Comparison of ENCODE assay signal across 10 mouse cellular contexts in genomic region chr10:9872143-9872542, GRCm38 (mm10). TPM values are rescaled to one million over a fixed set of nuclear protein-coding genes. Genes with fewer than 3 reads are reported as not detected.
DNase-seq lines count a peak whose midpoint lies in the region; ATAC-seq and TF ChIP-seq lines count a peak whose summit lies in the region.
"Had no signal": no experiment of that assay in that cellular context is flagged by ENCODE, and none has a peak within 500 bp of the region (broad histone marks: within the 10 kb centered on the region; RNA-seq: fewer than 3 reads in every experiment).

No protein-coding gene starts in this region.

- ATAC-seq in heart, postnatal 0 days (ENCODE audit: insufficient read depth, low read depth), result no peak
- ATAC-seq in midbrain, embryonic 11.5 days (ENCODE audit: low FRiP score), result 0 out of 2 replicates have a peak, but pooled peaks have one; percentile 14
- ATAC-seq in monocyte, adult 5-6 weeks (replicated peaks; ENCODE audit: insufficient number of reproducible peaks, low FRiP score, low TSS enrichment, poor library complexity, severe bottlenecking), result no peak

- H3K36me3 ChIP-seq in heart, postnatal 0 days (replicated peaks; ENCODE audit: control insufficient read depth, insufficient read depth, low read length), result no peaks in the 10 kb centered on the region
- no peaks in the 10 kb centered on the region for H3K36me3 ChIP-seq in midbrain, embryonic 11.5 days (ENCODE audit: control insufficient read depth, insufficient read depth, low read length)
- H3K36me3 ChIP-seq in midbrain, embryonic 10.5 days, result no peaks in the 10 kb centered on the region
- H3K36me3 ChIP-seq: heart, embryonic 15.5 days; liver, embryonic 15.5 days had no signal

- WGBS in heart, postnatal 0 days, result 84% methylated on average over 2 of the region's 2 CpGs
- WGBS in midbrain, embryonic 11.5 days, result 68% methylated on average over 1 of the region's 2 CpGs
- WGBS in midbrain, embryonic 10.5 days, result 73% methylated on average over 2 of the region's 2 CpGs

- no peak overlapping the region for H3K4me3 ChIP-seq in heart, postnatal 0 days (ENCODE audit: low read depth, low read length)
- H3K4me3 ChIP-seq in midbrain, embryonic 11.5 days (ENCODE audit: low read depth, low read length), result no peak overlapping the region
- H3K4me3 ChIP-seq in midbrain, embryonic 10.5 days, result no peak overlapping the region
- H3K4me3 ChIP-seq: heart, embryonic 15.5 days; liver, embryonic 15.5 days had no signal

- H3K4me2 ChIP-seq in heart, postnatal 0 days (ENCODE audit: low read depth, low read length), result no peak overlapping the region
- no peak overlapping the region for H3K4me2 ChIP-seq in midbrain, embryonic 11.5 days
- H3K4me2 ChIP-seq: heart, embryonic 15.5 days; liver, embryonic 15.5 days had no signal

- no peak overlapping the region for H3K9ac ChIP-seq in heart, postnatal 0 days (replicated peaks; ENCODE audit: low read depth, low read length)
- H3K9ac ChIP-seq in midbrain, embryonic 11.5 days (ENCODE audit: low read length), result no peak overlapping the region
- H3K9ac ChIP-seq: heart, embryonic 15.5 days; liver, embryonic 15.5 days had no signal

- H3K27me3 ChIP-seq in heart, postnatal 0 days (ENCODE audit: control insufficient read depth, insufficient read depth, low read length), result no peaks in the 10 kb centered on the region
- no peaks in the 10 kb centered on the region for H3K27me3 ChIP-seq in midbrain, embryonic 11.5 days (ENCODE audit: control insufficient read depth, insufficient read depth, low read length)
- H3K27me3 ChIP-seq in midbrain, embryonic 10.5 days (ENCODE audit: low read depth, poor library complexity, severe bottlenecking), result no peaks in the 10 kb centered on the region
- H3K27me3 ChIP-seq: heart, embryonic 15.5 days; liver, embryonic 15.5 days had no signal

- H3K27ac ChIP-seq in heart, postnatal 0 days (ENCODE audit: low read depth), result no peak overlapping the region
- no peak overlapping the region for H3K27ac ChIP-seq in midbrain, embryonic 11.5 days (ENCODE audit: low read depth, low read length)
- no peak overlapping the region for H3K27ac ChIP-seq in midbrain, embryonic 10.5 days (replicated peaks)
- H3K27ac ChIP-seq: heart, embryonic 15.5 days; liver, embryonic 15.5 days had no signal

- no peaks in the 10 kb centered on the region for H3K9me3 ChIP-seq in heart, postnatal 0 days (replicated peaks; ENCODE audit: control insufficient read depth, low read length)
- no peaks in the 10 kb centered on the region for H3K9me3 ChIP-seq in midbrain, embryonic 11.5 days (ENCODE audit: control insufficient read depth, low read length)
- no peaks in the 10 kb centered on the region for H3K9me3 ChIP-seq in midbrain, embryonic 10.5 days (replicated peaks)
- H3K9me3 ChIP-seq: heart, embryonic 15.5 days; liver, embryonic 15.5 days had no signal

- no peak for DNase-seq in heart, postnatal 0 days (ENCODE audit: low spot score)
- DNase-seq in heart, adult 11 months, result no peak
- no peak for DNase-seq in midbrain, embryonic 11.5 days (ENCODE audit: low spot score, missing footprints)
- no peak for DNase-seq in midbrain, embryonic 10.5 days (ENCODE audit: low spot score)
- DNase-seq in cerebellum, postnatal 14 days, result peak; percentile 38 to 44
- DNase-seq in left cerebral cortex, adult 11 months (ENCODE audit: low spot score), result no peak
- DNase-seq: thymus, postnatal 14 days had no signal

- peak; percentile 46 for TF ChIP-seq CTCF in heart, postnatal 0 days (IDR thresholded peaks at IDR 0.05; ENCODE audit: low read depth)

- no peaks in the 10 kb centered on the region for H3K4me1 ChIP-seq in heart, postnatal 0 days (ENCODE audit: control insufficient read depth, insufficient read depth)
- no peaks in the 10 kb centered on the region for H3K4me1 ChIP-seq in midbrain, embryonic 11.5 days (ENCODE audit: control insufficient read depth, insufficient read depth, low read length)
- no peaks in the 10 kb centered on the region for H3K4me1 ChIP-seq in midbrain, embryonic 10.5 days
- H3K4me1 ChIP-seq: heart, embryonic 15.5 days; liver, embryonic 15.5 days had no signal

- no peak for TF ChIP-seq EP300 in heart, postnatal 0 days (IDR thresholded peaks at IDR 0.05; ENCODE audit: low read depth)

RNA-seq across cellular contexts. Expression of gene Stxbp5, which starts 28.7 kb away (rescaled TPM):
- 10.6 and 16.4 TPM in 2 replicates for total RNA-seq in heart, postnatal 0 days (2014; rRNA removed; ENCODE audit: low replicate concordance)
- 1.5 and 1.8 TPM in 2 replicates for polyA plus RNA-seq in heart, postnatal 0 days (2015; fragmentation: Nextera tagmentation; extraction: Ambion mirVana)
- 5.6 and 6.3 TPM in 2 replicates for polyA plus RNA-seq in midbrain, embryonic 11.5 days (2014; fragmentation: Nextera tagmentation; extraction: Ambion mirVana)
- 3.1 and 4.0 TPM in 2 replicates for polyA plus RNA-seq in midbrain, embryonic 10.5 days (2016; fragmentation: Nextera tagmentation; extraction: Ambion mirVana)
- 16.6 to 28.0 TPM (median 19.0 TPM) in 3 replicates for total RNA-seq in monocyte, adult 5-6 weeks (2017)

Comparison
In these comparisons a context has a peak if more than half of its experiments do, and no peak if none do; other contexts are left out.
1. DNase-seq: peak in cerebellum, postnatal 14 days (2 of 2); none in heart, postnatal 0 days (single experiment), heart, adult 11 months (single experiment), midbrain, embryonic 11.5 days (single experiment), midbrain, embryonic 10.5 days (single experiment) and left cerebral cortex, adult 11 months (single experiment).